Mouse (Mus musculus) liver, embryonic 14.5 days (tissue): ENCODE results near the gene Krtap9-3.
"Not testable (repeated sequence)": the region's sequence is repeated elsewhere in the genome, so short reads cannot be mapped to it uniquely, and the experiment has no call there.

Experiments
- CTCF ChIP-seq: IDR thresholded peaks from 2 replicates; pipeline ENCODE4 v1.5.1; 2016; ENCODE audit warnings: antibody characterized with exemption, low read depth, control low read depth
- EP300 ChIP-seq: IDR thresholded peaks from 2 replicates; pipeline ENCODE4 v1.6.1; 2016; ENCODE audit warnings: antibody characterized with exemption, low read depth

DNA sequence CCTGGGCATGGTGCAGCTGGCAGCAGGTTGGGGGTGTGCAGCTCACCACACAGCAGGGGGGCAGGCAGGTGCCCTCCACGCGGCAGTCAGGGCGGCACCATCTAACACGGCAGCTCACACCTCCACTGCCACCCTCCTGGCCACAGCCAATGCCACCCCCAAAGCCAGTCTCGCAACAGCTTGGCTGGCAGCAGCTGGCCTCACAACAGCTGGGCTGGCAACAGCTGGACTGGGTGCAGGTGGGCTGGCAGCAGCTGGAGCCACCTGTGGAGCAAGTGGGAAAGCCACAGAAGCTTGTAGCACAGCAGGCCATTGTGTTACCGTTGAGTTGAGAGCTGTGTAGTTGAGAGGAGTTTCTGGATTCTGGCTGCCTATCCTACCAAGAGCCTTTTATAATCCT is at the start of gene Krtap9-3:
- not testable (repeated sequence) for TF ChIP-seq CTCF, EP300
